Mouse (Mus musculus) cortical plate, adult 2 months (tissue): ENCODE measurements at regions not wholly inside any gene's neighbourhood (a gene's known extent, or its start where the extent isn't known, plus 50 kb on each side); places are given as distances from the start of the nearest gene placed in this dataset.
"Not testable (repeated sequence)": the region's sequence is repeated elsewhere in the genome, so short reads cannot be mapped to it uniquely, and the experiment has no call there.

Source experiments
- H3K27ac ChIP-seq: fragments of 200-500 bp; 2 replicates; pipeline ENCODE4 v1.5.1; 2012; ENCODE audit warnings: low read length, control low read depth, inconsistent platforms; ENCODE audit not compliant: insufficient read depth
- H3K4me1 ChIP-seq: fragments of 200-500 bp; 2 replicates; pipeline ENCODE4 v1.6.1; 2011; ENCODE audit warnings: low read length; ENCODE audit not compliant: control insufficient read depth, insufficient read depth
- H3K4me3 ChIP-seq: fragments of 200-500 bp; 2 replicates; pipeline ENCODE4 v1.5.1; 2011; ENCODE audit warnings: mild to moderate bottlenecking, low read length, control low read depth; ENCODE audit not compliant: insufficient read depth
- CTCF ChIP-seq: fragments of 200-500 bp; IDR thresholded peaks from 2 replicates; pipeline ENCODE4 v1.5.1; 2011; ENCODE audit warnings: mild to moderate bottlenecking, control low read depth, low read length; ENCODE audit not compliant: insufficient read depth; ENCODE audit errors: extremely low read depth
- POLR2A ChIP-seq: fragments of 200-500 bp; IDR thresholded peaks from 2 replicates; pipeline ENCODE4 v1.6.1; 2011; ENCODE audit warnings: mild to moderate bottlenecking, low read length, control low read depth; ENCODE audit not compliant: insufficient read depth; ENCODE audit errors: extremely low read depth

DNA sequence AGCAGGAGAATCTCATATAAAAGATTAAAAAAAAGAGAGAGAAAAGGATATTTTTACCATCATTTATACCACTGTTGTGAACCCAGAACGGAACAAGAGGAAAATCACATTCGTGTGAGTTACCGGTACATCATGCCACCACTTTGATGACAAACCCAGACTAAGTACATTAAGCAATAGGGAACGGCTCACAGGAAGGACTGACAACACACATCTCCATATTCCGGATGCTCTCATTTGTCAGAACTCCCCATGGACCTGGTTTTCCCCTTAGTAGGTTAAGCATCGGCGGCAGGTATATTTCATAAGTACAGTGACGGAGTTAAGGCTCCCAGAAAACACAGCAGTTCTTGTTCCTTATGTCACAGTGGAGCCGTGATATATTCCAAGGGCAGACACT is 170.8 kb upstream of the Mon1b start:
- Histone ChIP-seq H3K4me1 (no peaks in the 10 kb centered on the region), H3K4me3 (no peak overlapping the region), H3K27ac (no peak overlapping the region)
- TF ChIP-seq POLR2A (no peak), CTCF (no peak)

DNA sequence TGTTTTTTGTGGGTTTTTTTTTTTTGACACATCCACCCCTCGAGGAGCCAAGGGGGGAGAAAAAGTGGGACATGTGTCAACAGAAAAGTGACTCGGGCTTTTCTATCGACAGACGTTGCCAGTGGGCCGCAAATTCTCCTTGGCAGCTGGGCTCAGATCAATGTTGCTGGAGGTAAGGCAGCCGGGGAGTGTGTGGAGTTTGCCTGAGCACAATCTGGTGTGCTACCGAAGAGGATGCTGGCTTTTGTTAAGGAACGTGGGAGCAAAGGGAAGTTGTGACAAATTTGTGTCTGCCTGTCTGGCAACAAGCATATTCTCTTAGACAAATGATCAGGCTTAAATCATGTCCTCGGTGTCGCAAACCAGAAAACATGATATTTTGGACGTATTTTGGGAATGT is 170.2 kb upstream of the Mon1b start:
- no peaks in the 10 kb centered on the region for H3K4me1 ChIP-seq
- H3K4me3 ChIP-seq, result no peak overlapping the region
- H3K27ac ChIP-seq, result no peak overlapping the region
- no peak for TF ChIP-seq POLR2A
- no peak for TF ChIP-seq CTCF

DNA sequence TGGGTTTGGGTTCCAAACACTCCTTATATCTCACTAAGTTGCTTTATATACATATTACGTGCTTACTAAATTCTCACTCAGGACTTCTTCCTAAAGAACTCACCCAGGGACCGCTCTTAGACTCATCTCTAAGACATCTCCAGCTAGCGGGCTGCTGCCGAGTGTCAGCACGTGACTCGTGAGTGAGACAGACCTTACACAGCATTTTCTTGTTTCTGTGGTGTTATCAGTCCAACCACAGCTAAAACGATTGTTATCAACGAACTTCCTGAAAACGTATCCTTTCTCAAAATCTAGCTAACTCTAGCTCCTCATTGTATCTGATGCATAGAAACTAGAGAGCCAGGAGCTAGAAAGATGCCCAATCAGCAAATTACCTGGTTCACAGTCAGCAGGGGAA is 168.7 kb upstream of the Mon1b start:
- TF ChIP-seq POLR2A (no peak), CTCF (no peak)
- no peak overlapping the region for H3K27ac ChIP-seq
- no peak overlapping the region for H3K4me3 ChIP-seq
- no peaks in the 10 kb centered on the region for H3K4me1 ChIP-seq

- no peaks in the 10 kb centered on the region for H3K4me1 ChIP-seq
- H3K4me3 ChIP-seq, result no peak overlapping the region
- no peak overlapping the region for H3K27ac ChIP-seq
- TF ChIP-seq CTCF, result no peak
- no peak for TF ChIP-seq POLR2A
Measured at GRCm38 (mm10) chr8:113489436-113490107, 145.8 kb upstream of the Mon1b start.

DNA sequence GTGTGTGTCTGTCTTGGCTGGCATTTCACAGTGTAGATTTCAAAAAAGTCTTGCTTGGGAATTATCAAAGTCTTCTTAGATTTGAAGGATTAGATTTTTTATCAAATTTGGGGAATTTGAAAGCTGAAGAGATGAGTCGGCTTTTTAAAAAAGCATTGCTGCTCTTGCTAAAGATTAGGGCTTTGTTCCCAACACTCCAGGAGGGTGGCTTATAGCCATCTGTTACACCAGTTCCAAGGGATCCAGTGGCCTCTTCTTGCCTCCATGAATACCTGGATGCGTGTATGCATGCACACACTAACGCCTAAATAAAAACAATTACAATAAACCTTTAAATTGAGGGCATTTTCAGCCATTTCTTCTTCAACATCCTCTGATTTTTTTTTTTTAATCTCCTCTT is 144.5 kb upstream of the Mon1b start:
- TF ChIP-seq POLR2A (no peak), CTCF (no peak)
- Histone ChIP-seq H3K4me3 (no peak overlapping the region), H3K4me1 (no peaks in the 10 kb centered on the region), H3K27ac (no peak overlapping the region)

- H3K4me1 ChIP-seq, result no peaks in the 10 kb centered on the region
- H3K27ac ChIP-seq, result no peak overlapping the region
- H3K4me3 ChIP-seq, result no peak overlapping the region
- TF ChIP-seq POLR2A, result no peak
- TF ChIP-seq CTCF, result no peak
Measured at GRCm38 (mm10) chr8:113496896-113497295, 138.5 kb upstream of the Mon1b start.

- TF ChIP-seq CTCF, result no peak
- no peak for TF ChIP-seq POLR2A
- Histone ChIP-seq H3K27ac (no peak overlapping the region), H3K4me1 (no peaks in the 10 kb centered on the region), H3K4me3 (no peak overlapping the region)
Measured at GRCm38 (mm10) chr8:113502671-113503070, 132.7 kb upstream of the Mon1b start.

DNA sequence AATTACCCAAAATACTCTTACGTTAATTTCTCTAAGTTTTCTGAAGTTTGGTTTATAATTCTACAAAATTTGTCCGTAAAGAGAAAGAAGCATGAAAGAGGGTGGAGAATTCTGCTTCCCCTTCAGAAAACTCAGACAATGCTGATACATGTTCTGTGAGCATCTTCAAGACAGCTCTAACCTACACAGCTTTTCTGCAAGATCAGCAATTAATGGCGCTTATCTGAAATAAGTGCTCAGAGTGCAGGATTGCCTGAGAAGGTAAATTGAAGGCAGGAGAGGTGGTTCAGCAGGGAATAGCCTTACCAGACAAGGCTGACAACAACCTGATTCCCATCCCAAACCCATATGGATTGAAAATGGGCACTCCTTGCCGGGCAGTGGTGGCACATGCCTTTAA is 122.5 kb upstream of the Mon1b start:
- no peak overlapping the region for H3K4me3 ChIP-seq
- no peak overlapping the region for H3K27ac ChIP-seq
- no peak for TF ChIP-seq POLR2A
- TF ChIP-seq CTCF, result no peak
- no peaks in the 10 kb centered on the region for H3K4me1 ChIP-seq

GRCm38 (mm10) chr8:113513886-113514730 is 121.3 kb upstream of the Mon1b start:
- TF ChIP-seq CTCF (no peak), POLR2A (no peak)
- no peaks in the 10 kb centered on the region for H3K4me1 ChIP-seq
- H3K4me3 ChIP-seq, result no peak overlapping the region
- H3K27ac ChIP-seq, result no peak overlapping the region

DNA sequence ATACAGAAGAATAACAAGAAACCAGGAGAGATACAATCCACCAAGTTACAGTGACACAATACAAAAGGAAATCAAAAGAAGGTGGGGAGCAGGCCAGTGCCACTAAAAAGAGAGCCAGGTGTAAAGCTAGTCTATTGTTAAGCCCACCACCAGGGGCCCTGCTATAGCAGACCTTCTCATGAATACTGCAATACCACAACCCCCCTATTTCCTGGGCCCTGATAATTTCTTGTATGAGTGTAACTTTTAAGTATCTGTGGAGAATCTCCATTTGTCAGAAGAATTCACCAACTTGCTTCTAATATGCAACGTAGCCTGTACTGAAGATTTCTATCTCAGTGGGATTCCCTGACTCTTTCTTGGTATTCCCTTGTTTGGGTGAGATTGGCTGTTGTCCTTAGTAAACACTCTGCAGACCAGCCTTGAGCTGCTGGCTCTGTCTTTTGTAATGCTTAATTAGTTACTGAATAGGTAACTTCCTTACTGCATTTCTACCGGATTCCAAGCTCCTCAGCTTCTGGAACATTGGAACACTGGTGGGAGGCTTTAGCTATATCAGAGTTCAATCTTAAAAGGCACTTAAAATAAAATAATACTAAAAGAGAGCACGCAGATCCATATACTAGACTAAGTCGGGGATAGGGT is 120.5 kb upstream of the Mon1b start:
- not testable (repeated sequence) for H3K4me1 ChIP-seq, H3K27ac ChIP-seq, H3K4me3 ChIP-seq
